Mouse (Mus musculus) c-Kit-negative CD71-positive TER-119-positive erythroid progenitor cells, embryonic 14.5 days (primary cell): Measurements from ENCODE around the gene Myl9.
"Not testable (repeated sequence)": the region's sequence is repeated elsewhere in the genome, so short reads cannot be mapped to it uniquely, and the experiment has no call there.

Experiments
- DNase-seq: peaks from one replicate; pipeline ENCODE4 v3.0.0-alpha.2; 2013; ENCODE audit warnings: low read depth, low spot score

Gene Myl9

DNA sequence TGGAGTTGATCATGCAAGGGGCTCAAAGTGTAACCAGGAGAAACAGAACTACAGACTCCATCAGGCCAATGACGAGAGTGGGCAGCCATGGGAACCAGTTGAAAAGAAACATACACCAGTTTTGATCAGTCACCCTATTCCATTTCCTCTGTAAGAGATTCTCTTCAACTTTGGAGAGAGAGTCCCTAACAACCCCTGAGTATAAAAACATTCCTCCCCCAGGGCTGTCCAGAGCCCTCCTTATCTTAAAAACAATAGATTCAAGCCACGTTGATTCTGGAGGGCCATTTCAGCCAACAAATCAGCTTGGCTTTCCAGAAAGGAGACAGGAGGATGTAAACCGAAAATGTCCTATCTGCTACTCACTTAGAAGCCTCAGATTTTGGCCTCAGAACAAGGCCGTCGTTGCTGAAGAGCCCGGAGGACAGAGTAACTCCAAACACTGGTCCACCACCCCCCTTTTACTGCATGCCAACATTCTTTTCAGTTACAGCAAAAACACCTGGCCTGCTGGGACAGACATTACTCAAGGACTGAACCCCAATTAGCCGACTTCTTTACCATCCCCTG, 8.9 kb downstream of the Myl9 start:
- no peak for DNase-seq

DNA sequence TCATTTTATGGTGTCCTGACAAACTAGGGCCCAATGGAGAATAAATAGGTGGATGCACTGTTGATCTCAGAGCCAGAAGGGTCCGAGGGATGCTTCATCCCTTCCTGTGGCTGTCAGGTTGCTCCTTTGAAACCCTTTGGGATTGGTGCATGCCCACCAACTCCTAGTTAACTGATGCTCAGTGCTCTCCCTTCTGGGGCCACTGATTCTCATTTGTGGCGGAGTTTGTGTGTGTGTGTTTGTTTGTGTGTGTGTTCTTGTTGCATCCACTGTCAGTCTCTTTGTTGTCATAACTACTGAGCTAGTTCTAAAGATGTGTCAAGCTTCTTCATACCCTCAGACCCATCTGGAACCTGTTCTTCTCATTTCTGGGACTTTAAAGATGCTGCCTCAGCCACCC, 9.7 kb downstream of the Myl9 start:
- DNase-seq, result no peak

- not testable (repeated sequence) for DNase-seq
Observed at GRCm38 (mm10) chr2:156786369-156786768, 11.1 kb downstream of the Myl9 start.

DNA sequence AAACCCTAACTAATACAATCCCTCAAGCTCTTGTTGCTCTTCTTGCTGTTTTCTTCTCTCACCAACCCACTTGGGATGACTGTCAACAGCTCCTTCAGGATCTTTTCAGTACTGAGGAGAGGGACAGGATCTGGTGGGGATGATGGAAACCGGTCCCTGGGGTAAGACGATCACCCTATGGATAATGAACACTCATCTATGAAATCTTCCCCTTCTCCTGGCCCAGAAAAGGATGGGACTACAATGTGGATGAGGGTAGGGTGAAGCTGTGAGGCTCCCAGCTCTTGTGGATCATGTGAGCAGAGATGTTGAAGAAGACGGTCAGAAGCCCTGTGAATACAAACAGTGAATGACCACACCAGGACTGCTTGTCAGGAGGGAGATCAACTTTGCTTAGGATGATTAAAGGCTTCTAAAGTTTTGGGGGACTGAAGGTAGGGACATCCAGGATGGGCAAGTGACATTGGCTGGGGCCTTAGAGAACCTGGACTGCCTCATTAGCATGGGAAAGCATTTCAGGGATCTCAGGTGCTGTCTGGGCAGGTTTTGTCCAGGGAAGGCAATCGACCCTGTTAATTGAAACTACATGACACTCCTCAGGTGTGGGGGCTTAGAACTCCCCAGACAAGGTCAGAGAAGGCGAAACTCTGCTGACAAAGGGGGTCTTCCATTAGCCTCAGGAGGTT, 12.0 kb downstream of the Myl9 start:
- no peak for DNase-seq

DNA sequence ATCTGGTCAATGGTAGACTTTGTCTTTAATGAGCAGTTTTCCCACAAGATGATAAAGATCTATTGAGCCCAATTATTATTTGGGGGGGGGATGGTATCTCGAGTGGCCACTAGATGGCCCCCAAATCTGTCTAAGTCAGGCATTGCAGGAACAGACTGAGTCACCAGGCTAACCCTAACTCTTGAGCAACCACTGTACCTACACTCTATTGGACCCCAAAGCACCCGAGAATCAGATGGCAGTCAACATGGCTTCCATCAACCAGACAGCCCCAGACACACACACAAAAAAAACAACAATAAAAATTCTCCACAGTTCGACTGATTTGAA, 12.5 kb downstream of the Myl9 start:
- DNase-seq, result no peak

- no peak for DNase-seq
Observed at GRCm38 (mm10) chr2:156788836-156789235, 13.6 kb downstream of the Myl9 start.

GRCm38 (mm10) chr2:156798516-156798915, 23.3 kb downstream of the Myl9 start:
- DNase-seq, result no peak

- DNase-seq, result no peak
Observed at GRCm38 (mm10) chr2:156801045-156801444, 25.8 kb downstream of the Myl9 start.

GRCm38 (mm10) chr2:156802116-156802515, 26.9 kb downstream of the Myl9 start:
- DNase-seq, result not testable (repeated sequence)

DNA sequence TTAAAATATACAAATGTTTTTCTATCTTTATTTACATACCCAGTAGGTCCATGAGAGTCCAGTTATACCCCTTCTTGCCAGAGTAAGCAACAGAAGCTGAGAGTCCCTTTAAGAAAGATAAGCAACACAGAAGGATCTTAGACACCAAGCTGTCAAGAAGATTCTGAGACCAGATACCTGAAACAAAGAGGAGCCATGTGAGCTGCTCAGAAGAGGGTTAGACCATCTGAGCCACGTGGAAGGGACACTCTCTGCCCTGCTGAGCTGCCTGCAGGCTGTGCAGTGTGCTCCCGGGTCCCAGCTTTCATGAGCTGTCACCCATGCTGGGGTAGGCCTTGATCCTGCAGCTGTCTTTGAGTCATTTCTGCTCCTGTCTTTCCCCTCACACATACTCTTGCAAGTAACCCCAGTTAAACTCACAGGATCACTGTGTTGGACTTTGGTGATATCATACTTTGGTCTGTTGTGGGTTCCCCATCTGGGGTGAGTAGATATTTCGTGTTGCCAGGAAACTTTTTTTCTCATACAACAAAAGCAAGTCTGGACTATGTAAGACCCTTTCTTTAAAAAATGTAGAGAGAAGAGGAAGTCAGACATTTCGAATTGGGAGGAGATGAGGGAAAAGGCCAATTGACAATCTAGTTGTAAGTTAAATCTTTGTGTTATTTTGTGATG, 28.6 kb downstream of the Myl9 start:
- no peak for DNase-seq

GRCm38 (mm10) chr2:156804589-156804988, 29.4 kb downstream of the Myl9 start:
- no peak for DNase-seq

DNA sequence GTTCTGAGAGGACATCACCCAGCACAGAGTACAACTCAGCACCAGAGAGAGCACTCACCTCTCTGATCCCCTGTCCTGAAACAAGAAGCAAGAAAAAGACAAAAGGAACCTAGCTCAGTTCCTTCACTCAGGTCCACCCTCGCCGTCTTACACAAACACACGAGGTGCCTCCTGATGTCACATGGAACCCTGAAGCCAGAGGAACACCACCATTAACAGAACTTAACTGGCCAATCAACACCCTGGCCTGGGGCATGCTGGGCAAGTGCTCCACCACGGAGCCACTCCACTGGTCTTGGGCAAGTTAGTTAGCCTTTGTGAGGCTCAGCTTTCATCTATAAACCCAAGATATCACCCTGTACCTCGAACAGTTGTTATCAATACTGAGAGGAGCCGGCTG, 31.7 kb downstream of the Myl9 start:
- no peak for DNase-seq

GRCm38 (mm10) chr2:156809579-156809978, 34.4 kb downstream of the Myl9 start:
- DNase-seq, result no peak

DNA sequence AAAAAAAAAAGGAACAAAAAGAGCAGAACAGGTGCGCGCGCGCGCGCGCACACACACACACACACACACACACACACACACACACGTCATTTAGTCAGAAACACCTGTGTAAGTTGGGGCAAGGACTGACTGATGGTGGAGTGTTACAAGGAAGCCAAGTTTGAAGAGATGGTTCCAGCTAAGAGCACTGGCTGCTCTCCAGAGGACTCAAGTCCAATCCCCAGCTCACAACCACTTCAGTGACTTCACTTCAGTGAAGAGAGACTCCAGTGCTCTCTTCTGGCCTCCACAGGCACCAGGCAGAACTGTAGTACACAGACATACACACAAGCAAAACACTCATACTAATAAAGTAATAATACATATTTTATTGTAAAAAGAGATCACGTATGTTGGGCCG, 35.5 kb downstream of the Myl9 start:
- DNase-seq, result no peak

GRCm38 (mm10) chr2:156811556-156811955, 36.3 kb downstream of the Myl9 start:
- no peak for DNase-seq

DNA sequence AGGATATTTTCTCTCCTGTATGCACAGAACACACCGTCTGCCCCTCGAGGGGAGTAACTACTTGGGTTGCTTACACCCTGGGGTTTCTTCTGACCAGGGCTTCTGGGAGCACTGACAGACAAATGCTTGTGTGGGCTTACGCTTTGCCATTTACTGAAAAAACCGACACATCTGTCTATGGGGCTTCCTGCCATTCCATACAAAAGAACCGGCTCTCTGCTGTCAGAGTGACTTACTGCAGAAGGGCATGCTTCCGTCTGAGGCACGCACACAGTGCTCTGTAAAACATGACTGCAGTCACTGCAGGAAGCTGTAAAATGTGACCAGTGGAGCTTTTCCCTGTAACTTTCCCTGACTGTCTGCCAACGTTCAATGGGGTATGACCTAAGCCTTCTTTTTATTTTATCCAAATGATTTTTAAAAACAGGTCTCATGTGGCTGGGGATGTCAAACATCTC, 39.2 kb downstream of the Myl9 start:
- DNase-seq, result no peak

DNA sequence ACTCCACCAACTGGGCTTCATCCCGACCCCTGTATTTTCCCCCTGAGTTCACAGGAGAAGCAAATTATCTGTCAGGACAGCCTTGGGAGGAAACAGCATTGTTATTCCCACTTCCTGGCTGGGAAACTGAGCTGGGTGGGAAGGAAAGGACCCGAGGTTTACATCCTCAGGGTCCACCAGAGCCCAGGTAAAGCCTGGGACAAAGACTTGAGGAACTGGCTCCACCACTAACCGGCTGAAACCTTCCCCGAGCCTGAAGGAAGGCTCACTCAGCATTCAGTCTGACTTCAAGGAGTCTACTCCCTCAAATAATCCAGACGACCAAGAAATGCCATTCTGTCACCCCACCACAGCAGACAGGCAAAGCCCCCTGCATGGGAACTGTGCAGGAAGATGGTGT, 39.7 kb downstream of the Myl9 start:
- no peak for DNase-seq

DNA sequence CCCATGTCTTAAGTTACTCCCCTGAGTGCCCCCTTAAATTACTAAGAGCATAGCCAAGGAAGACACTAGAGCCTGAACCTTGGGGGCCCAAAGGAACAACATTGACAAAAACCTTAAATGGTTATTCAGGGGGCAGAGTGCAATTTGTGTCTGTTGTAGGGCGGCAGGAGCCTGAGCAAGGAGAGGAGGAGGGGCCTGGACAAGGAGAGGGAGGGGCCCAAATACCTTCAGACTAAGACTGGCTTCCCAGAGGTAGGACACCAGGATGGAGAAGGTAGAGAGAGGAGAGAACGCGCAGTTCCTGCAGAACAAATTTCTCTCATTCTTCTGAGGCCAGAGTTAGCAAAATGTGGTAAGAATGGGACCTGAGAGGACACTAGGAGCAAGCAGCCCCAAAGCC, 40.2 kb downstream of the Myl9 start:
- DNase-seq, result no peak

GRCm38 (mm10) chr2:156816116-156816515, 40.9 kb downstream of the Myl9 start:
- no peak for DNase-seq

- DNase-seq, result not testable (repeated sequence)
Observed at GRCm38 (mm10) chr2:156825128-156825527, 49.9 kb downstream of the Myl9 start.
